Mouse (Mus musculus) embryo, embryonic 11.5 days (tissue): ENCODE results near the gene Upf2.
A peak's percentile ranks its signal among the peaks of the same experiment; 100 is the strongest.

Experiments
- DNase-seq: peaks from one replicate; pipeline ENCODE4 v3.0.0-alpha.2; 2012; ENCODE audit warnings: low read depth, low spot score

Upf2 gene

DNA sequence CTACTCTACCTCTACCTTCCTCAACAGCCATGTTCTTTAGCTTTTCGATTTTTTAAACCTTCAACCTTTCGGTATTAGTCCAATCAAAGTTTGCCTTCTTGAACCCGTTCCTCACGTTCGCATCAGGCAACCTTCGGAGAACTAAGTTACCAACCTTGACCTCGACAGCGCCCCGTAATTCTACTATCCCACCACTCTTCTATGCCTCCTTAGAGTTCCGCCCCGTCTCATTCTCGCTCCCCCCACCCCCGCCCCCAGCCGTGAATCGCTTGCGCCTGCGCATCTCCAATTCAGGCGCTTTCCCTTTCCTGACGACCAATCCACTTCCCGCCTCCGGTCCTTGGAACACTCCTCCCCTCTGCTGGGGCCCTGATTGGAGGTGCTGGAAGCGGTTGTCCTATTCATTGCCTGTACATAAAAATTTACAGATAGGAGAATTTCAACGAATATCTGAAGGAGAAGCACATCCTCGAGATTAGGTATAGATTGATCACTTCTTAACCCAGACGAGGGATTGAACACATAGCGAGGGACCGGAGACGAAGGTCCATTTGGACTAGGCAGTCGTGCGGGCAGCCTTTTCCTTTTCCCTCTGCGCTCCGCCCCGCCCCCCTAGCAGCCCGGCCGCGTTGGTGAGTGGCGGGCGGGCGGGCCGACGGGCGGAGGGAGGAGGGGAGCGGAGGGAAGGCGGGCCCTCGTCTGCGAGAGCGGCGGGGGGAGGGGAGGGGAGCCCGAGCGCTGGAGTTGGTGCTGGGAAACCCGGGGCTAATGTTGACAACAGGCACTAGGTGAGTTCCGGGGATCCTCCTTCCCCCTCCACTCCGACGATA lies at the start of gene Upf2:
Gene Upf2, plus strand, starts transcription at position 704 of the 830 bp plus-strand sequence.
- DNase-seq: peak; percentile 95

DNA sequence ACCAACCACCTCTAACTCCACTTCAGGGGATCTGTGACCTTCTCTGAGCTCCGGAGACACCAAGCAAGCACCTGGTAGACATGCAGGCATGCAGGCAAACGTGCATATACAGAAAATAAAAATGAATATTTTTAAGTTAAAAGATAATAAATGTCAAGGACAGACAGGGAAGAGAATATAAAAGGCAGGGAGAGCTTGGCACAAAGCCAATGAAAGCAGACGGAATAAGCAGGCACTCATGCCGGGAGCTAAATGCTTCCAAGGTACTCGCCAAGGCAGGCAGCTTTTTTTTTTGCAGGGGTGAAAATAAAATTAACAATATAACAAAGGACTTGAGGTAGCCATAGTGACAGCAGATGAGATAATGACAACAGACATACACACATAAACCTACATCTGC lies 45.2 kb upstream of the Upf2 start:
- no peak for DNase-seq

GRCm38 (mm10) chr2:5906625-5907024 lies 44.6 kb upstream of the Upf2 start:
- DNase-seq: no peak

GRCm38 (mm10) chr2:5911282-5911965 lies 39.8 kb upstream of the Upf2 start:
- DNase-seq: no peak

- DNase-seq: no peak
Measured at GRCm38 (mm10) chr2:5922823-5923222, 28.4 kb upstream of the Upf2 start.

GRCm38 (mm10) chr2:5923786-5924185 lies 27.5 kb upstream of the Upf2 start:
- no peak for DNase-seq

DNA sequence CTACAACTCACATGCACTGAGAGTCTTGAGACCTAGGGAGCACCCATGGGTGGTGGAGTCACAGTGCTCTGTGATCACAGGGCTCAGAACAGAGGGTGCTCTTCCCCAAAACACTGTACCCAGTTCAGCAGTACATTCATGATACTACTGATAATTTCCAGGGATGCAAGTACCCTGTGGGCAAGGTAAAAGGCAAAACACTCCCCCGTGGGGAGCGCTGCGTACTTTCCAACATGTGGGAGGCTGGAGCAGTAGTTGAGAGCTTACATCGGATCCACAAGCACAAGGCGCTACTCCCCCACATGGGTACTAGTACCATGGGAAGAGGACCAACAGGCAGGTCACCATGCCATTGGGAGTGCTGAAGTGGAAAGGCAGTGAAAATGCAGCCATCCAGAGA lies 23.8 kb upstream of the Upf2 start:
- no peak for DNase-seq

- DNase-seq: no peak
Measured at GRCm38 (mm10) chr2:5929793-5930192, 21.5 kb upstream of the Upf2 start.

- DNase-seq: no peak
Measured at GRCm38 (mm10) chr2:5930291-5931054, 20.8 kb upstream of the Upf2 start.

GRCm38 (mm10) chr2:5931938-5932337 lies 19.3 kb upstream of the Upf2 start:
- no peak for DNase-seq

- DNase-seq: no peak
Measured at GRCm38 (mm10) chr2:5934936-5935335, 16.3 kb upstream of the Upf2 start.

DNA sequence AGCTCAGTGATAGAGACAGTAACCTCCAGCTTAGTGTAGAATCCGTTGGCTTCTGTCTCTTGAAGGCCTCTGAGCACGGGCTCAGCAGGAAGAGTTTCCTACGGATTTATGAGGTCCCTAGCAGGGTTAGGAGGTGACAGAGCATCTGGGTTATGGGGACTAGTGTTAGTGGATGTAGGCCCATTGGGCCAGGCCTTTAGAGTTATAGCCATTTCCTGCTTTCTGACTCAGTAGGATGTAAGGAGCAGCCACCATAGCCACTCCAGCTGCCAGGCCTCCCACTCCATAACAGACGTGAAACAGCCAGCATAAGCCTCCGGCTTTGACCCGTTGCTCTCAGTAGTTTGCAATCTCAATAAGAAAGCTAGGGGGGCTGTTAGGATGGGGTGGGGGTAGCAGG lies 15.2 kb upstream of the Upf2 start:
- DNase-seq: no peak

- no peak for DNase-seq
Measured at GRCm38 (mm10) chr2:5936550-5936949, 14.7 kb upstream of the Upf2 start.

DNA sequence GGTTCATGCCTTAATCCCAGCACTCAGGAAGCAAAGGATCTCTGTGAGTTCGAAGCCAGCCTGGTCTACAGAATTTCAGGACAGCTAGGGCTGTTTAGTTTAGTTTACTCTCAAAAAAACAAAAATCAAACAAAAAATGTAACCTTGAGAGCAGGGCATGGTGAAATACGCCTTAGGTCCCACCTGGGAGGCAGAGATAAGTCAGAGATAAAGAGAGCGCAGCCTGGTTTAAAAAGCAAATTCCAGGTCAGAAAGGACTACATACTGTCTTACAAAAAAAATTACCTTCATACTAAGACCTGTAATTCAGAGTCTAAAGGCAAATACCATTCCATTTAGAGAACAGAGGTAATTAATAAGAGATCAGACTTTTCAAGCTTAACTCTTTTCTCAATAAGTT lies 11.9 kb upstream of the Upf2 start:
- no peak for DNase-seq

DNA sequence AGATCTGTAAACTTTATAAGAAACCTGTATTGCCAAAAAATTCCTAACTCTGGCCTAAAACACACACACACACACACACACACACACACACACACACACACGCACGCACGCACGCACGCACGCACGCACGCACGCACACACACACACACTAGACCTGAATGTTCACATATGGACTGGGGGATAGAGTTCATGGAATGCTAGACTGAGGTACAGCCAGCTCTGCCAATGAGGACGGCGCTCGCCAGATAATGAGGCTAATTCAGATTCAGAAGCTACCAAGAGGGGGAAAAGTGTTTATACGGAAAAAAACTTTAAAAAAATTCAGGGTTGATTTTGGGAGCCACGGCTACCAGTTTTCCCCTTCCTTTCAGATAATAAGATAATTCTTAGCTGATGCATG lies 11.4 kb upstream of the Upf2 start:
- DNase-seq: no peak

GRCm38 (mm10) chr2:5940936-5941335 lies 10.3 kb upstream of the Upf2 start:
- no peak for DNase-seq

DNA sequence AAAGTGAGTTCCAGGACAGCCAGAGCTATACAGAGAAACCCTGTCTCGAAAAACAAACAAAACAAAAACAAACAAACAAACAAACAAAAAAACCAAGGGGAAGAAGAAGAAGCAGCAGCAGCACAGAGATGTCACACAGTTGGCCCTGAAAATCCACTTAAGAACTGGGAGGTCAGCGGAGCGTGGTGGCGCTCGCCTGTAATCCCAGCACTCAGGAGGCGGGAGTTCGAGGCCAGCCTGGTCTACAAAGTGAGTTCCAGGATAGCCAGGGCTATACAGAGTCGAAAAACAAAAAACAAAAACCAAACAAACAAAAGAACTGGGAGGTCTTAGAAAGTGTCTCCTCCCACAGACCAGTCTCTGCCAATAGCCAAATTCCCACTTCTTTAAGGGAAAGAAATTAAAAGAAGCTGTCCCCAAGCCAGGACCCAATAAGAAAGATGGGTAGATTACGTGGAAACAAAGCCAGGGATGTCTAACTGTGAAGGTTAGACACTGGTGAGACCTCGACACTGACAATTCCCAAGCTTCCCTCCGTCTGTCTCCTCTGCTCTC lies 9.3 kb upstream of the Upf2 start:
- DNase-seq: no peak

DNA sequence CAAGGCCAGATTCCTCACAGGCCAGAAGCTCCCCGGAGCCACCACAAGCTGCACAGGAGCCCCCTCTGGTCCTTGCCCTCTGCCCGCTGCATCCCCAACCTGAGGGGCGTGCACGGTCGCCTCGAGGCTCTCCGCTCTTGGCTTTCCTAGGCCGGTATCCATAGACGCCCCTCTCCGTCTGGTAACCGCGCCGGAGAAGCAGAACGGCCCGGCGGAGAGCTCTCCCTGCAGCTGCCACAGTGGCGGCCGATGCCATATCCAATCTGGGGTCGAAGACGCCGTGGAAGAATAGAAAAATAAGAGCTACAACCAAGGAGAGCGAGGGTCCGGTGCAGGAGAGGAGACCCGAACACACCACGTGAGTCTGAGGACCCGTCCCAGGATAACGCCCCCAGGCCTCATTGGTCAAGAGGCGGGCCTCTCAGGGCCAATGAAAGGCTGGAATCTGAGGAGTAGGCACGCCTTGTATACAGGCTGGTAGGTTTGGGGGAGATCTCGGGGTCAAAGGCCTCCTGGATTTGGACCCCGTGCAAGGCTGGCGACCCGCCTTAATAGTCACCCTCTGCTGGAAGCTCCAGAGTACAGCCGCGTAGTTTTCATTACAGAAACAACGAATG lies 8.7 kb upstream of the Upf2 start, which contains the start of gene Dhtkd1:
Gene Dhtkd1, minus strand, starts transcription at position 377 of the 617 bp plus-strand sequence.
- DNase-seq: peak; percentile 45

GRCm38 (mm10) chr2:5943071-5943470 lies 8.2 kb upstream of the Upf2 start:
- no peak for DNase-seq

- DNase-seq: no peak
Measured at GRCm38 (mm10) chr2:5945629-5946028, 5.6 kb upstream of the Upf2 start.

DNA sequence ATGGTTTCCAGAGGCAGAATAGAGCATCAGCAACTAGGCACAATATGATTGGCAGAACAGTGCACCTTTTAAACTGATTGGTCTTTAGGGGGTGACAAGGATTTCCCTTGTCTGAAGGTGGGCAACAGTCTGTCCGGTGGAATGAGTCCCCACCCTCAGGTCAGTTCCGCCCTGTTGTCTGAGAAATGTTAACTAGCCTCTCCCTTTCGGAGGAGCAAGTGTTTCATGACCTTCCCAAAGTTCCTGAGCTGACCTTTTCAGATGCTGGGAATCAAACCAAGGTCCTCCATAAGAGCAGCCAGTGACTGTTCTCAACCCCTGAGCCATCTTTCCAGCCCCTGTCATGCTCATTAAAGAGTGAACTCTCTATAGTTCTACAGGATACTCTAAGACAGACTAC lies 4.4 kb upstream of the Upf2 start:
- no peak for DNase-seq

GRCm38 (mm10) chr2:5948964-5949363 lies 2.3 kb upstream of the Upf2 start:
- DNase-seq: no peak
